Mouse (Mus musculus) embryonic facial prominence, embryonic 10.5 days (tissue): ENCODE data around the gene Upk3b. TPM values are rescaled to one million over a fixed set of nuclear protein-coding genes. Genes with fewer than 3 reads are reported as not detected.

Experiments
- DNase-seq: peaks from one replicate; pipeline ENCODE4 v3.0.0-alpha.2; 2017; ENCODE audit warnings: low spot score
- H3K27ac ChIP-seq: fragments of 300-500 bp; sonication (generic); replicated peaks from 2 replicates; pipeline ENCODE4 v1.5.1; 2016; ENCODE audit warnings: mild to moderate bottlenecking
- H3K27me3 ChIP-seq: fragments of 300-500 bp; sonication (generic); replicated peaks from 2 replicates; pipeline ENCODE4 v1.6.1; 2016; ENCODE audit warnings: low read depth, mild to moderate bottlenecking; ENCODE audit not compliant: poor library complexity, severe bottlenecking
- H3K36me3 ChIP-seq: fragments of 300-500 bp; sonication (generic); replicated peaks from 2 replicates; pipeline ENCODE4 v1.6.1; 2016; ENCODE audit warnings: mild to moderate bottlenecking, moderate library complexity
- H3K4me1 ChIP-seq: fragments of 300-500 bp; sonication (generic); 2 replicates; pipeline ENCODE4 v1.6.1; 2016
- H3K4me3 ChIP-seq: fragments of 300-500 bp; sonication (generic); 2 replicates; pipeline ENCODE4 v1.5.1; 2016; ENCODE audit warnings: mild to moderate bottlenecking, moderate library complexity
- H3K9me3 ChIP-seq: fragments of 300-500 bp; sonication (generic); 2 replicates; pipeline ENCODE4 v1.6.1; 2016; ENCODE audit warnings: mild to moderate bottlenecking
- WGBS: fragments of 180-500 bp; shearing (Covaris S2); methylation state at CpG from one replicate; pipeline ENCODE4 v1.1.7; 2016; 5-methylcytosine and 5-hydroxymethylcytosine counted together
- polyA plus RNA-seq: library from polyadenylated mRNA; unstranded; fragments of >200 nt; fragmentation: Nextera tagmentation; extraction: Ambion mirVana; gene quantifications from 2 replicates; pipeline ENCODE4 v1.2.1, GENCODE M21; 2016

The Upk3b gene
- polyA plus RNA-seq, result 0.32 and 0.78 TPM in 2 replicates

DNA sequence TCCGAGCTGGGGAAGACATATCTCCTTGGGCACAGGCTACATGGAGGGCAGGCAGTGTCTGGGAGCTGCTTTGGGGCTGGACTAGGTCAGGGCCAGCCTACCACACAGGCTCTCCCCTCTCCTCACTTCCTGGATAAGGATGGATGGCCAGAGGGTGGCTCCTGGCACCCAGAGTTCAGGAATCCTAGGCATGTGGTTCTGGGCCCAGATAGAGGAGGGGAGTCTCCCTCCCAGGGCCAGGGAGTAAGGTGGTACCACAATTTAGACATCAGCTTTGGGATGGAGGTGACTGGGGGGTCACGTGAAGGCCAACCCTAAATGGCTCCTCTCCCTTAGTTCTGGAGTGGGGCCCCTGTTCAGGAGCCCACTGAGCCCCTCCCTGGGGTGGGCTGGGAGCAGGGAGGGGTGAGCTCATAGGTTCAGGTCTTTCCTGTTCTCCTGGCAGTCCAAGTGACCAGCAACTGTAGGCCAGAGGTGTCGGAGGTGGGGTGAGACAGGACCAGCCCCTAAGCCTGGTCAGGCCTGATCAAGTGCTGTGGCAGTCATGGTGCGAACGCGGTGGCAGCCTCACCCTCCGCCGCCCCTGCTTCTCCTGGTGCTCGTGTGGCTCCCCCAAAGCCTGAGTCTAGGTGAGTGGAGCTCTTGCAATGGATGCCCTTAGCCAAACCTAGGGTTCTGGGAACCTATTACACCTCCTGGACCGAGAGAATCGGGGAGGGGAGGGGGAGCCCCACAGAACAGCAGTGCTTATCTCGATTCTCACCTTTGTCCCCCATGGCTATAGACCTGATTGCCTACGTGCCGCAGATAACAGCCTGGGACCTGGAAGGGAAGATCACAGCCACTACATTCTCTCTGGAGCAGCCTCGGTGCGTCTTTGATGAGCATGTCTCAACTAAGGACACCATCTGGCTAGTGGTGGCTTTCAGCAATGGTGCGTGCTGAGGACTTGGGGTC, at the start of gene Upk3b:
Gene Upk3b, plus strand, starts transcription at position 239 of the 957 bp plus-strand sequence.
- 84% methylated on average over 17 of the region's 17 CpGs for WGBS
- Histone ChIP-seq H3K9me3 (no peaks in the 10 kb centered on the region), H3K27ac (peak within 1 kb of the TSS; percentile 10; the same call in 1 of the 2 replicates), H3K4me1 (peaks cover 12% of the 10 kb centered on the region), H3K27me3 (no peaks in the 10 kb centered on the region), H3K36me3 (no peaks in the 10 kb centered on the region), H3K4me3 (no peak within 1 kb of the TSS)
- no peak for DNase-seq

DNA sequence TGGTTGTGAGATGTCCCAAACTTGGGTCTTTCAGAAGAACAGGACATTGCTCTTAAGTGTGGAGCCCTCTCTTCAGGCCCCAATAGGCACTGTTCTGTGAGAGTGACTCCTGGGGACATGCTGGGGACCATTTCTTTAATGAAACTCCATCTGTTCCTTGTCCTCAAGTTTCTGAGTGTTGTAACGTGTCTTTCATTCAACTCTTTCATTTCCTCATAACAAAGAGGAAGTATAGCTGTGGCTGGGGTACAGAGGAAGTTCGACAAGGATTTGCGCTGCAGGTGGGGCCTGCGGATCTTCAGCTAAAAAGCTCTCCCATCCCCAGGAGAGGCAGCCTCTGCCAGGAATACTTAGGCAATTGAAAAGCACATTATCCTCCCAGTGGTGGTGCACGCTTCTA, 47.7 kb upstream of the Upk3b start:
- Histone ChIP-seq H3K27me3 (no peaks in the 10 kb centered on the region), H3K4me3 (no peak overlapping the region), H3K36me3 (no peaks in the 10 kb centered on the region), H3K9me3 (no peaks in the 10 kb centered on the region), H3K4me1 (peaks cover 6% of the 10 kb centered on the region), H3K27ac (no peak overlapping the region)
- 73% methylated on average over 5 of the region's 5 CpGs for WGBS
- DNase-seq, result no peak

DNA sequence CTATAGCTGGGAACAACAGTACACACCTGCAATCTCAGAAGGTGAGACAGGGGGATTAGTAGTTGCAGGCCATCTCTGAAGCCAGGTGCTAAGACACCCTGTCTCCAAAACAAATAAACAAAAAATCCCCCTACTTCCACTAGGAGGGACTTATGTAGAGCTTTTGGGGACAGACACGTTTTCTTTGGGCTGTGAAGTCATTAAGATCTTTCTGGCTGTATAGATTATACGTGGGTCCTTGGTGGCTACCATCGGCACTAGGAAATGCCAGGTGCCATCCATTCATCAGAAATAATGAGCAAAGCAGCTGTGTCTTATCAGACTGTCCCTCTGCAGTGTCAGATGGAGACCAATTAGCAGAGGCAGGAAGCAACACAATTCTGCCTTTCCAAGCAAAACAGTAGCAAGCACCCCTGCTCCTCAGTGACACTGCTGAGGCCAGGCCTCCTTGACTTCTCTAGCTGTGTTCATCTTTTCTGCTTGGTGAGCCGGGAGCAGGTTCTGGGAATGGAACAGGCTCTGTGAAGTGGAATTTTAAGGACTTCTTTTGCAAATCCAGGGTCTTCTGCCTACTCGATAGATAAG, 44.8 kb upstream of the Upk3b start:
- Histone ChIP-seq H3K4me1 (peaks cover 11% of the 10 kb centered on the region), H3K36me3 (peaks cover 23% of the 10 kb centered on the region), H3K9me3 (no peaks in the 10 kb centered on the region), H3K27ac (no peak overlapping the region), H3K27me3 (no peaks in the 10 kb centered on the region), H3K4me3 (no peak overlapping the region)
- no peak for DNase-seq
- WGBS, result 66% methylated on average over 5 of the region's 5 CpGs

DNA sequence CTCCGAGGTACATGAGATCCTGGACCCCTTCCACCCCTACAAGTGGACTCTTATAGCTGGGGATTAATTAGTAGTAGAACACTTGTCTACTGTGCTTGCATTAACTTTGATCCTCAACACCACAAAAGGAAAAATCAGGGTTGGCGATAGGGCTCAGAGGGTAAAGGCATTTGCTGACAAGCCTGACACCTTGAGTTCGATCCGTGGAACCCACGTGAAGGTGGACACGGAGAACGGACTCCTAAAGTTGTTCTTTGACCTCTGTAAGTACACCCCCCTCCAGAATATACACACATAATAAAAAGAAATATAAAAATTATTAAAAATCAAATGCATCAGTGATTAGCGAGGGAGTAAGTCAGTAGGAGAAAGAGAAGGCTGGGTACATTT, 44.0 kb upstream of the Upk3b start:
- Histone ChIP-seq H3K27me3 (no peaks in the 10 kb centered on the region), H3K4me1 (peaks cover 11% of the 10 kb centered on the region), H3K27ac (no peak overlapping the region; the same call in 1 of the 2 replicates), H3K4me3 (peak overlapping the region; percentile 79), H3K36me3 (peaks cover 32% of the 10 kb centered on the region), H3K9me3 (no peaks in the 10 kb centered on the region)
- 66% methylated on average over 8 of the region's 8 CpGs for WGBS
- no peak for DNase-seq

DNA sequence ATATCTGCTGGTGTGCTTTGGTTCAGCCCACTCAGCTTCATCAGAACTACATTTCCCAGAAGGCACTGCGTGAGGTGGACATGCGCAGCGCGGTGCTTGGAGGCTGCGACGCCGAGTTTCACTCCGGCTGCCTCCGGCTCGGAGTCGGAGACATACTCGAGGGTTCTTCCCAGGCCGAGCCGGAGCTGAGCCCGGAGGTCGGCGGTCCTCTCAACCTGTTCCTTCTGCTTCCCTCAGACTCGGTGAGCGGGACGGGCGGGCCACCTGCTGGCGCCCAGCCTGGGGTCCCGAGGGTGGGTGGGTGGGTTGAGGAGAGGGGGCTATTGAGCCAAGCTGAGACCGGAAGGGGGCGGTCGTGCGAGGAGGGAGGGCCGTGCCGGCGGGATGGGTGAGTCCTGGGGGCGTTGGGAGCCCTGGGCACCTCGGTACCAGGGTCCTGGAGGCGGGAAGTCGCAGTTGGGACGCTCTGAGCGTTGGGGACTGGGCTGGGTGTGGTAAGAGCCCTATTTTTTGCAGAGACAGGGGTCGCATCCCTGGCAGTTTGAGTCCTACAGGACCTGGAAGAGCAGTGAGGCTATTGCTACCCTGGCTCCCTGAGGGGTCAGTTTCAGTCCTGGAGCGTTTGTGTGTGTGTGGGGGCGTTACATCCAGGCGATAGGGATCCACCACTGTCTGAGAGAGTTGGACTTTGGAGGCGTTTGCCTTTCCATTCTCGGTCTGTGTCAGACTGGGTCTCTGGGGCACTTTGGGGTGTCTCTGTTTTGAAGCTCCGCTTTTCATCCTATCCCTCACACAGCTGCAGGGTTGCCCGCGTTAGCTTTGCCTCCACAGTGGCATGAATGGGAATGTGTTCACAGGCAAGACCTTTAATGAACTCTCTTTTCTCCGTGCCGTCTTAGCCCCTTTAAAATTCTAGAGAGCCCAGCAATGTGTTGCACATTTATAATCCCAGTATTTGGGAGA, 43.3 kb upstream of the Upk3b start, which contains the start of gene Dtx2:
Gene Dtx2, plus strand, starts transcription at position 76 of the 963 bp plus-strand sequence.
- Histone ChIP-seq H3K9me3 (no peaks in the 10 kb centered on the region), H3K27me3 (no peaks in the 10 kb centered on the region), H3K4me1 (peaks cover 11% of the 10 kb centered on the region), H3K4me3 (peak within 1 kb of the TSS; percentile 79), H3K36me3 (peaks cover 39% of the 10 kb centered on the region), H3K27ac (peak within 1 kb of the TSS; percentile 96)
- WGBS, result under 1% methylated on average over 47 of the region's 47 CpGs
- DNase-seq, result peak; percentile 89

DNA sequence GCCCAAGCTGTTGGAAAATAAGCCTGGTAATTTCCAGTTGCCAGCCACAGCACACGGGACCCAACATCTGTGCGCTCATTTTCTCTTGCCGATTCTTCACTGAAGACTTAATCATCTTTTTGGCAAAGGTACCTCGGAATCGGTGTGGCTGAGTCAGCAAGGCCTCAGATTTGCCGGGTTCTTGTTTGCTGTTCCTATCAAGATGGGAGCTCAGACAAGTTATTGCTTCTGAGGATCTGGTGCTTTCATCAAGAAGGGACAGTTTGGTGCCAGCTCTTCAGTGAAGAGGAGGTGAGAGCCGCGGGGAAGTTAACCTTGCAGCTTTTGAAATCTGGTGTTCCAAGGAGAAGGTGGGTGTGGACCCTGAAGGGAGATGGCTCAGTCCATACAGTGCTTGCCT, 42.1 kb upstream of the Upk3b start:
- H3K27ac ChIP-seq, result no peak overlapping the region
- no peak for DNase-seq
- peaks cover 11% of the 10 kb centered on the region for H3K4me1 ChIP-seq
- H3K9me3 ChIP-seq, result no peaks in the 10 kb centered on the region
- WGBS, result 91% methylated on average over 8 of the region's 8 CpGs
- peaks cover 49% of the 10 kb centered on the region for H3K36me3 ChIP-seq
- H3K27me3 ChIP-seq, result no peaks in the 10 kb centered on the region
- H3K4me3 ChIP-seq, result peak overlapping the region; percentile 79; the same call in 1 of the 2 replicates

DNA sequence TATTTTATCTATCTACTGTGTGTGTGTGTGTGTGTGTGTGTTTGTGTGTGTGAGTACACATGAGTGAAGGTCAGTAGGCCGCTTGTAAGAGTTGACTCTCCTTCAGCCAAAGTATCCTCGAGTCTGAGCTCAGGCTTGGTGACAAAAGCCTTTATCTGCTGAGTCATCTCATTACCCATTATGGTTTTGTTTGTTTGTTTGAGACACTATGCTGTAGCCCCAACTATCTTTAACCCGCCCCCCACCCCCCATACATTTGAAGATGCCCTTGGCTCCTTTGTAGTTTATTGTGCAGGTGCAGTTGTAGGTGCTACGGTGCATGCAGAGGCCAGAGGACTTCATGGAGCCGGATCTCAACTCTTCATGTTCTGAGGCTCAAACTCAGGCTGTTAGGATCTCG, 37.1 kb upstream of the Upk3b start:
- Histone ChIP-seq H3K27ac (no peak overlapping the region), H3K9me3 (no peaks in the 10 kb centered on the region), H3K27me3 (no peaks in the 10 kb centered on the region), H3K36me3 (peaks cover 73% of the 10 kb centered on the region), H3K4me3 (no peak overlapping the region), H3K4me1 (peaks cover 18% of the 10 kb centered on the region)
- WGBS, result 93% methylated on average over 6 of the region's 6 CpGs
- DNase-seq, result no peak

DNA sequence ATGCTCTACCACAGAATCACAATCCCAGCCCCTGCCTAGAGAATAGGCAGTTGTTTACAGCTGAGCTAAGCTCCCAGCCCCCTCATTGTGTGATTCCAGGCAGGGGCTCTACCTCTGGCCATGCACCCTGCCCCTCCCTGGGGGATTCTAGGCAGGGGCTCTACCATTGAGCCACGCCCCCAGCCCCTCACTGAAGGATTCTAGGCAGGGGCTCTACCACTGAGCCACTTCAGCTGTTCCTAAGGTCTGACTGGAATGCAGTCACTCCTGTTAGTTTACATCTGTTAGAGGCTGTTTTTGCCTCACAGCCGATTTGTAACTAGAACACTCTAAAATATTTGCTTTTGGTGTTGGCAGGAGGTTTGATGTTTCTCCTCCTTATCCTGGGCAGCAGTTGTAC, 36.0 kb upstream of the Upk3b start:
- peak overlapping the region; percentile 20; the same call in 1 of the 2 replicates for H3K27ac ChIP-seq

DNA sequence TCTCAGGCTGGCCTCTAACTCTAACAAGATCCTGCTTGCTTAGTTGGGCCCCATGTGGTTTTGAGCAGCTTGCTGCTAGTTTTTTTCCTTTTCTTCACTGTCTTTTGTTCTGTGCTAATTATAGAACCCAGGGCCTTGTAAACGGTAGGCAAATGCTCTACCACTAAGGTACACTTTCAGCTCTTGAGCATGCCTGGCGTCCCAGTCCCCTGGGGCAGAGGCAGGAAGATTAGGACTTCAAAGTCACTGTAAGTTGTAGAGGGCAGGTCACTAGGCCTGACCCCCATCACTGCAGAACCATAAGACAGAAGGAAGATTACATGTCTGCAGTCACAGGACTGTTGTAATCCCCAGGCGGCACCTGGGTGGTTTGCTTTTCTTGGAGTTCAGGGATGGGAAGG, 35.5 kb upstream of the Upk3b start:
- H3K36me3 ChIP-seq, result peaks cover 58% of the 10 kb centered on the region
- H3K9me3 ChIP-seq, result no peaks in the 10 kb centered on the region
- H3K27me3 ChIP-seq, result no peaks in the 10 kb centered on the region
- peaks cover 18% of the 10 kb centered on the region for H3K4me1 ChIP-seq
- no peak overlapping the region for H3K4me3 ChIP-seq
- 25% methylated on average over 3 of the region's 3 CpGs for WGBS
- peak overlapping the region; percentile 20; the same call in 1 of the 2 replicates for H3K27ac ChIP-seq
- DNase-seq, result peak; percentile 42

More for the DNA sequence above, 36.0 kb upstream of the Upk3b start:
- Histone ChIP-seq H3K9me3 (no peaks in the 10 kb centered on the region), H3K27me3 (no peaks in the 10 kb centered on the region), H3K4me1 (peaks cover 18% of the 10 kb centered on the region), H3K4me3 (no peak overlapping the region), H3K36me3 (peaks cover 62% of the 10 kb centered on the region)
- 58% methylated on average over 2 of the region's 2 CpGs for WGBS
- no peak for DNase-seq

DNA sequence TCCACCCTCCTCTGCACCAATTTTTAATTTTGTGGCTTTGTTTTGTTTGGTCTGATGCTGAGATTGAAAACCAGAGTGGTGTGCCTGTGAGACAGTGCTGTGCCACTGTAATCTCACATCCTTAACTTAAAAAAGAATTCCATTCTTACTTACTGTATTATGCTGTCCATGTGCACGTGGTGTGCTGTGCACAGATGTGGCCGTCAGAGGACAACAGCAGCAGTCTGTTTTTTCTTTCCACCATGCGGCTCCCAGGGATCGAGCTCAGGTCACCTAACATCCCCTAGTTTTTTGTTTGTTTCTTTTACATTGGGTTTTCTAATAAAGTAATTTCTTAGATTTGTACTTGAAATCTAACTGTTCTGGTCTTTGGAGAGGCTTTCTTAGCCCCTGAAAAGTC, 33.8 kb upstream of the Upk3b start:
- 82% methylated on average over 4 of the region's 4 CpGs for WGBS

DNA sequence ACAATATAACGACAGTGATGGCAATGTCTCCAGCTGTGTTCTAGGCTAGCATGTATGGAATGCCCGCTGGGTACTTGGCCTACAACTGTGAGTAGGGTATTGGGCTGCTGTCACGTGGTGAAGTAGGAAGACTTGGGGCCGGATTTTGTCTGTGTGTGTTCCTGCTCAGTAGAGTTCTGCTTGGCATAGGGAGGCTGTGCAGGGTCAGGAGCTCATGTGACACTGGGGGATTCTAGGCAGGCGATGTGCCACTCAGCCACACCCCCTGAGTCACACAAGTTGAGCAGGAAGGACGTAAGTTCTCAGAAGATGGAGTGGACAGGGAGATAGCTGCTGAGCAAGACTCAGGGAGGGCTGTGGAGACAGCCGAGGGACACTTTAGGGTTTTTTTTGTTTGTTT, 30.6 kb upstream of the Upk3b start:
- H3K27me3 ChIP-seq, result no peaks in the 10 kb centered on the region
- WGBS, result 80% methylated on average over 7 of the region's 7 CpGs
- H3K36me3 ChIP-seq, result peaks cover 47% of the 10 kb centered on the region
- no peak overlapping the region for H3K4me3 ChIP-seq
- H3K4me1 ChIP-seq, result peaks cover 13% of the 10 kb centered on the region
- H3K27ac ChIP-seq, result no peak overlapping the region
- no peak for DNase-seq
- H3K9me3 ChIP-seq, result no peaks in the 10 kb centered on the region

More for the DNA sequence above, 33.8 kb upstream of the Upk3b start:
- no peak for DNase-seq
- no peaks in the 10 kb centered on the region for H3K9me3 ChIP-seq
- no peaks in the 10 kb centered on the region for H3K27me3 ChIP-seq
- H3K4me1 ChIP-seq, result peaks cover 18% of the 10 kb centered on the region
- H3K4me3 ChIP-seq, result no peak overlapping the region
- no peak overlapping the region for H3K27ac ChIP-seq
- H3K36me3 ChIP-seq, result peaks cover 46% of the 10 kb centered on the region

DNA sequence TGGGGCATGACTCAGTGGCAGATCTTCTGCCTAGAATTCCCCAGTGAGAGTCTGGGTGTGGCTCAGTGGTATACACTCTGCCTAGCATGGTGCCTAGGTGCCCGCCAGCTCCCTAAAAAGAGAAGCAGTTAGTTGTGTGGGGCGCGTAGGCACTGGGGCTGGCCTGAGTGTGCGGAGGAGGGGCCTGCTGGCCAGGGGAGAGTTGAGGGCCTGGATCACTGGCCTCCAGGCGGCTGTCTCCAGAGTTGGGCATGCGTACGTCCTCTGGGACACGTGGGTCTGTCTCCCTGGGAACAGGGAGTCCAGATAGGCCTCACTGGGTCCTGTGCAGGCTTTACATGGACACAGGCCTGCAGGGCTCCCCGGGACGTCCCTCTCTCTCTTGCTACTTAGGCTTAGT, 23.4 kb upstream of the Upk3b start:
- WGBS, result 85% methylated on average over 10 of the region's 10 CpGs
- no peak overlapping the region for H3K4me3 ChIP-seq
- H3K36me3 ChIP-seq, result peaks cover 84% of the 10 kb centered on the region
- H3K27me3 ChIP-seq, result no peaks in the 10 kb centered on the region
- H3K27ac ChIP-seq, result no peak overlapping the region
- peaks cover 3% of the 10 kb centered on the region; the same call in 1 of the 2 replicates for H3K4me1 ChIP-seq
- DNase-seq, result no peak
- no peaks in the 10 kb centered on the region for H3K9me3 ChIP-seq
